Mouse (Mus musculus) cerebellum, adult 11-12 months (tissue): Measurements from ENCODE around the gene Xylt1.

Source experiments
- DNase-seq: peaks from one replicate; pipeline ENCODE4 v3.0.0; 2022

Xylt1 gene

DNA sequence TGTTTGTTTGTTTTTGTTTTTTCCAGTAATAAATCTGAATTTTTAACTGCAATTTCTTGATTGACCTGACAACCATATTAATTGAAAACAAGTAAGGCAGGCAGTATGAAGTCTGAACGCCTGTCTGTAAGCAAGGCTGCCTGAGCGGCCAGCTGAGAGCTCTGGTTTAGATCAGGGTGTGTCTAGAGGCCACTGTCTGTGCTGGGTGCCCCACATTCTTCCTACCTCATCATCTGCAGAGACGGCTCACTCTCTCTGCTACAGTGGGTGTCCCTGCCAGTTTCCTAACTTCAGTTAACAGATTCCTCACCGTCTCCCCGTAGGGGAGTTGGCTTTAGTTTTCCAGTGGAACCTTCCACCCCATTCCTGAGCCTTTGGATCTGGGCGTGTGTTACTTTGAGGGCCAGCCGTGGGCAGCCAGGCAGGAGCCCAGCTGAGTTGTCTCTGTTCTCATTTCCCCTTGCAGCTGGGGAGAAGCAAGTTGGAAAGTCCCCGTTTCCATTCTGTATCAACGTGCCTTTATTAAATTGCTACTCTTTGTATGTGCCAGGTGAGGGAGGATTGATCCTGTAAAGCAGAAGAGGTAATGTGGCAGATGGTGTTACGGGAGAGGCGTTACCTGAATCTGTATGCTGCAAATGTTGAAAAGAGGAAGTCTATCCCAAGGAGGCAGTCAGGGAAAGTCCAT is 187.0 kb downstream of the Xylt1 start:
- no peak for DNase-seq

DNA sequence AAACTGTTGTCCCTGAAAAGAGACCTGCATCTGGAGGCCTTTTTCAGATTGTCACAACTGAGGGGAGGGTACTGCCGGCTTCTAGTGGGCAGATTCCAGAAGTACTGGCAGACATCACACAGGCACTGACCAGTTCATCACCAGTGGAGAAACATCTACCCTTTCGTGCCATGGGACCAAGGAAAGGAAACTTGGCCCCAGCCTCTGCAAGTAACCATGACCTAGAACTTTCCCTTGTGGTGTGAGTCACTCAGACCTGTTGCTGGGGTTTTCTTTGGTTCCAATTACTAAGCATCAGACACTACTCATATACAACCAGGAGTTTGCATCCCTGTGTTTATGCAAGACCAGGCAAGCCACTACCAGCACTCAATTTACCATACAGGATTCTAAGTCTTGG is 190.4 kb downstream of the Xylt1 start:
- no peak for DNase-seq

DNA sequence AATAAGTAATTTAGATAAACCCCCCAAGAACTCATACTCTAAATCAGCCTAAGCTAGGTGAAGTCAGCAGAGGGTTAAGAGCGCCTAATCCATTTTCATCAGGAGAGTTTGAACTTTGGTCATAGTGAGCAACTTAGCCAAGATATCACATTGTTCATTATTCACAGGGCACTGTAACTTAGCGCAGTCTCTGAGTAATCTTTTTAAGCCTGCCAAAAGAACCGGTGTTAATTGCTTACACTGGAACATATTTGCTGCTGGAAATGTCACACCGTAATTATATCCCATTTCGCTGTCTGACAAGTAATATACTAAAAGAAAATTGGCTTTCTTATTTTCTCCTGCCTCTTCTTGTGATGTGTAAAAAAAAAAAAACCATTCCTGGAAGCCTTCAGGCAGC is 190.9 kb downstream of the Xylt1 start:
- DNase-seq = no peak

DNA sequence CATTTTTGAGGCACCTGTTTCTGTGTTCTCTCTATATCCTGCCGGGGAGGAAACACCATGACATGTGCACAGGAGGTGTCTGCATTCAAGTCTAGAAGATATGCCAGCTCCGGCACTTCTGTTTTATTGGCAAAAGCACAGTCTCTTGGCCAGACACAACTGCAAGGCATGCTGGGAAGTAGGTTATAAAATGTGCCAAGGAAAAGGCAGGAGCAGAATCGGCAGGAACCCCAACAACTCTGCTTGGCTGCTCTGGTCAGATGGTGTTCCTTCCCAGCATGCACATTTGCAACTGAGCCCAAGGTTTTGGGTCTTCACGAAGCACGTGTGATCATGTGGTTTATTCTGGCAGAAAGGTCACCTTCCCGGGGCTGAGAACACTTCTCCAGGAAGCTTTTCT is 192.4 kb downstream of the Xylt1 start:
- DNase-seq = no peak

DNA sequence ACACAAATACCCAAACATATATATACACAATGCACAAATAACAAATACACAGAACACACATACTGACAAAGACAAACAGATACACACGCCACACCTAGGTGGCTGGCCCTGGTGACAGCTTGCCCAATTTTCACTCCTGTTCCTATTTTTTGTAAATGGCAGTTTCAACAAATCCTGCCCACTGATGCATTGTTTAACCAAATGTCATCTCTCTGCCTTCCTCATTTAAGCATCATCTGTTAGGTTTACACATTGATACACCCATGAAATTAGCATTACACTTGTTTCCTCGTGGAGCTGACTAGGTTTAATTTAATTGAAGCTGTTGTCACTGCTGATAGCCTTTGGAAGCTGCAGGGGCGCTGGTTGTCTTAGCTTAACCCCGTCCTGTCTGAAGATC is 194.6 kb downstream of the Xylt1 start:
- DNase-seq = no peak

DNA sequence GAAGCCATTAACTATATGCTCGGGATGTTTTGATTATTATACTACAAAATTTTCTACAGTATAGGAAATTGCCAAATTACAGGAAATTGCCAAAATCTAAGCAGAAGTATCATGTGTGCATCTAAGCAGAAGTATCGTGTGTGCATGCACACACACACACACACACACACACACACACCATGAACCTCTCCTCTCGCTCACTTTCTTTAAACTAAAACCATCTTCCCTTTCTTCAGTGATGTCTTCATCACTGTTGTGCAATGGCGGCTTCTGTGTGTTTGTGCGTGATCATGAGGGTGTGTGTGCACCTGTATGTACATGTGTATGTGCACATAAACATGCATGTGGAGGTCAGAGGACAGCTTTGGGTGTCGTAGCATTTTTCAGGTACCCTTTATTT is 196.3 kb downstream of the Xylt1 start:
- no peak for DNase-seq

DNA sequence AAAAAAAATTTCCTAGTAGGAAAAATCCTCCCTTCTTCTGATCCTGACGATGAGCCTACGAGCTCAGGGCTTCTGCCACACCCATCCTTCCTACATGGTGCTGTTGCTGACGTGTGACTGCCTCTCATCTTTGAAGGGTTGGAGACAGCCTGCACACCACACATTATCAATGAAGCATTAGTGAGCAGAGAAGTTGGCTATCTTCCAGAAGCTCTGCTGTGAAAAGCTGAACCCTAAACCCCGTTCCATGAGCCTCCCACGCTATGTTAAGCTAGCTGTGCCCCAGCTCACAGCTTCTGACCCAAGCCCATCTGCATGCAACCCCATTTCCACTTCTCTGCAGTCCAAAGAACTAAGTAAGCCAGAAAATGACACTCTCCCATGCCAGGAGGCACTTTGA is 204.4 kb downstream of the Xylt1 start:
- peak; percentile 4 for DNase-seq

DNA sequence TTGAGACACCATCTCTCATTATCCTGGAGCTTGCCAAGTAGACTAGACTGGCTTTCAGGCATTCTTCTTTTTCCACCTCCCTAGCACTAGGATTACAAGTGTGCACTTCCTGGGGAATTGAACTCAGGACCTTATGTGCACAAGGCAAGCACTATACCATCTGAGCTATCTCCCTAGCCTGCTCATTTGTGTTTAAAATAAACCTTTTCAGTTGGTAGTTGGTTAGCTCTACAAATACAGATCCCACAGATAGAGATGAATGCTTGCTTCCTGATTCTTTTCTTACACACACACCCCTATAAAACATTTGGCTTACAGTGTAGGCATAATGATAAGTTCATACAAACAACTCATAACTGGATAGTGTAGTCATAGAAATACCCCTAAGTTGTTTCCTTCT is 206.0 kb downstream of the Xylt1 start:
- no peak for DNase-seq

DNA sequence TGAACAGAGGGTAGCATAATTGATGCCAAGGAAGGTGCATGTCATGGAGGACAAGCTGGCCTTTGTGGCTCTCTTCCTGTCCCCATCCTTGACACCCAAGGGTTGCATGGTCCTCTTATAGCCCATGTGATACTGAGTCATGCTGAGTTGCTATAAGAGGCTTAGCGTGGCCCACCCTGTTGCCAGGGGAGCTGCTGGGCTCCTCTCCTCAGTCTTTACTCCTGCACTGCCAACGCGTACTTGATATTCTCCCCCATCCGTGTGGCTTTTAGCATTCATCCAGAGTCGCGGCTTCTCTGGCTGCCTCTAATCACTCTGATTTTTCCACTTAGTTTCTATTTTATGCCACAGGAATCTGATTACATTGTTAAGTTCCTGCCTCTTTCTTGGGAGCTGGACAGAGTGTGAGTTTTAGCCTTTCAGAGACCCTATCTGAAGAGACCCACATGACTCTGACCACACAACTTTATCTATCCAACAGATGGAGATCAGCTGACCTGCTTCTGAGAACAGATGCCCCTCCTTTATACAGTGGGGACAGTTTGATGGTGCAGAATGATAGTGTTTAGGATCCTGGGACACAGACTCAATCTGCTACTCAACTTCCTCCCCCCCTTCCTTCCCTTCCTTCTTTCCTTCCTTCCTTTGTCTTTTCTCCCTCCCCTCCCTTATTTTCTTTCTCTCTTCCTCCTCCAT is 206.6 kb downstream of the Xylt1 start:
- peak; percentile 7 for DNase-seq

DNA sequence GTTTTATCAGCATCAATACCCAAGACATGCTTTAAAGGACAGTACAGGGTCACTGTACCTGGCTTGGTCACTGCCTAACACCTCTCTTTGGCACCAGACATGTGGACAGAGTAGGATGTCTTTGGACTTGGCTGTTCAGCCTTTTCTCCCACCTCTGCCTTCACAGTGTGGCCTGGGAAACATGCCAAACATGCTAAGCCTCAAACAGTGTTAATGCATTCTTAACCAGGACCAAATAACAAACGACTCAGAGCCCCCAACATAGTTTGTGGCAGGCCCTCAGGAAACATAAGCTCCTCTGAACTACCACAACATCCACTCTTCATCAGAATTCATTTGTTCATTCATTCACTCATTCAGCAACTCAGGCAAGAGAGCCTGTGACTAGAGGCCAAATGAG is 207.6 kb downstream of the Xylt1 start:
- DNase-seq = no peak

DNA sequence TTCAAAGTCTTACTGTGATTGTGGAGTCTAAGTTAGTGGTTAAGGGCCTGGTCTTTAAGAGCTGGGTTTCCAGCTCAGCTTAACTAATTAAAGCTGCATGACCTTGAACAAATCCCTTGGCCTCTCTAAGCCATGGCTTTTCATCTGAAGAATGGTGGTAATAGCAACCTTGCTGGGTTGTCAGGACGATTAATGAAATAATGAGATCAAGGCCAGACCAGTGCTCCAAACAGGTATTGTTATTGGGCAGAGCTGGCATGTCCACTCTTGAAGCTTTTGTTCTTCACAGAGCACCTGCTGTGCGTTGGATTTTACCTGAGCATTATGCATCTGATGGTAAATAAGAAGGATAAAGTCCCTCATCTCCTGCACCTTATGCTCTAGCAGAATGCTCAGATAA is 208.6 kb downstream of the Xylt1 start:
- no peak for DNase-seq

DNA sequence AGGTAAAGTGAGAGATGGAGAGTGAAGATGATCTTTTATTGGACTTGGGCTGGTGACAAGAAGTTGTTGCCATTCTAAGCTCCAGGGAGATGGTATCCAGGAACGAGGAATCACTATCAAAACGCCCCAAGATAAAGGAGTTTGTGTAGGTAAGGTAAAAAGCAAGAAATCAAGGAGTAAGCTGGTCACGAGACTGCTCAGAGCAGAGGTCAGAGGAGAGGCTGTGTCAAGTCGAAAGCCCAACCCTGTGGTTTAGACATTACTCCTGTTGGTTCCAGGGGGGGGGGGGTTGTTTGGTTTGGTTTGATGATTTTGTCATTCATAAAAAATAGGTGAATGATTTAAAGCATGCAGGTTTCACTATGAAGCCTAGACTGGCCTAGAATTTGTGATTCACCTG is 209.0 kb downstream of the Xylt1 start:
- no peak for DNase-seq

DNA sequence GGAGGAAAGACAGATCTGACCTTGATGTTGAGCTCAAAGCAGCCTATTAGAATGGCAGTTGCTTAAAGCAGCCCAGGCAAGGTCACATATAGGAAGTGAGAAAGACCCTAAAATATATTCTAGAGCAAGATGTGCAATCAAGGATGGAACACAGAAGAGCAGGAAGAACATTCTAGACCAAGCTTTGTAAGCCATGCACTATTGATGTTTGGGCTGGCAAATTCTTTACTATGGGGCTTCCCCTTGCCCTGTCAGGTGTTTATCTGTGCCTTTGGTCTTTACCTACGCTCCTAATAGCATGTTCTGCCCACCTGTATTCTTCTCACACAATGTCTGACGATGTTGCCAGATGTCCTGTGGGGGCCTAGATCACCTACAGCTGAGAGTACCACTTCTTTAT is 213.4 kb downstream of the Xylt1 start:
- no peak for DNase-seq

DNA sequence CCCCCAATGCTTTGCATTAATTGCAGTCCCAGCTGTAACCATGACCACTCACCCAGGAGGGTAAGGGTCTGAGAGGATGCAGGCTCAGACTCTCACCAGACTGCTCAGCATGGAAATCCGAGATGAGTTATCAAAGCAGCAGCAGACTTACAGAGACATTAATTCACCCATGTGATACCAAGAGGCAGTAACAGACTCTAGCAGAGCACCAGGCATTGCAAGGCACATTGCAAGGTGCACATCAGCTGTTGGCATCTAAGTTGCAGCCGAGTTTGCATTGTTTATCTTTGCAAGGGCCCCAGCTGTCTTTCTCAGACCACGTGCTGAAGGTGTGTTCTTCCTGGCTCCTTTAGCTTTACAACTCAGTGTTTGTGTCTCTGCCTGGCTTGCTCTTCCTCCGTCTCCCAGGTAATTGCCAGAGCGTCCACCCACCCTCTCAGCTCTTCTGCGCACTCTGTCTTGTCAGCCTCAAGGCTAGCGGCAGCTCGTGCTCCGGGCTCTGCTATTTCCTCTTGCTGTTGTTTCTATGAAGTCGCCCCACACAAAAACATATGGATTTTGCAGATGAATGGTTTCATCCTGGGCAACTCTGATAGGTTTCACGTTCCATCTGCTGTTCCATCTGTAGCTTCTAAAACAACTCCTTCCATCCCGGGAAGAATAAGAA is 214.4 kb downstream of the Xylt1 start:
- no peak for DNase-seq

DNA sequence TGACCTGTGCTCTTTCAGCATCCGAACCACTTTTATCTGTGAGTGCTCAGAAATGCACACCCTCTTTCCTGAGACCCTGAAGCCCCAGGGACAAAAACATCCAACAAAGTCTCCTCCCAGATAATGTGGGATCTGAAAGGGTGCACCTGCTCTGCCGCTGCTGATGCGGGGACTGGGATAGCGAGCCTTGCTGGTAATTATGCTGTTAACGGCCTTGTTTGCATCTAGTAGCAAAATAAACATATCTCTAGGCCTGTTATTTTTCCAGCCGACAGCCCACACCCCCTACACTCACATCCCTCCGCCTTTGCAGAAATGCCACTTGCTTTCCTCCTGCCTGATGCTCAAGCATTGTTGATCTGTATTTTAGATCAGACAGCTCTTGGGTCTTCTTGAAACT is 219.7 kb downstream of the Xylt1 start:
- no peak for DNase-seq

DNA sequence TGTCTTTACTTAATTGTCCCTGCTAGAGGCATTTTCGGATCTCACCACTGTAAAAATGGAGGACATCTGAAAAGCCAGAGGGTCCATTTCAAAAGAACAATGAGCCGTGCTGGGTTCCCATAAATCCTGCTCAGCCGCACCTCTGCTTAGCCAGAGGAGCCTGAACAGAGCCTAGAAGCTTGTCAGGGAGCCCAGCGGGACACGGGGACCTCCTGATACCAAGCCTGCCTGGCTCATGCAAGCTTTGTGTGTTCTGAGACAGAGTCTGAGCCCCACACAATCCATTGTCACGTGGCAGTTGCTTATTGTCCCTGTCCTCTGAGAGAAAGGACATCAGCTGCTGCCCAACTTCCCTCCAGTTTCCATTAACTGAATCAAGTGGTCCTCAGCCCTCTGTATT is 229.7 kb downstream of the Xylt1 start:
- DNase-seq = no peak

DNA sequence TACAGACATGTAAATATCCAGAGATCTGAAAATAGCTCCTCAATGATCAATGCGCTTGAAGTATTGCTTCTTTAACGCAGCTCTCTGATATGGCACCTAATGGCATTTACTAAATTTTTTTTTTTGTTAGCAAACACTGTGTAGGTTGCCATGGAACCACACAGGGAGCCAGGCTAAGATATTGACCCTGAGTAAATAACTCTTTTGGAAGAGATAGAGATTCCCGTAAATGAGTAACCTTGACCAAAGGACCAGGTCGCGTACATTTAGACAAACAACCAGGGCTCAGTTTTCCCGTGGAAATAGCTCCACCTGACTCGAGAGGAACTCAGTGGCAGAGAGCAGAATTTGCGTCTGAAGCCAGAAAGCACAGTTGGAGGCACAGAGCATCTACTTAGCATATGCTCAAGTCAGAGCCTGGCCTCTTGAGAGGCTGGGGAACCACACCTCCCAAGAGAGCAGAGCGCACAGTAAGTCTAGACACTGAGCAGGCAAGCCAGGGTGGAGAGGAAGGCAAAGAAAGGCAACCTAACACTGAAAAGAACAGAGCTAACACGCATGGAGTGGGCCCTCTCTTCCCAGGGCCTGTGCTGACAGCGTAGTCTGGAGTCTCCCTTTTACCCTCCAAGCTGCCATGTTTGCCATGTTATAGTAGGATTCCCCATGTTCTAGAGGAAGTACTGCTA is 232.2 kb downstream of the Xylt1 start:
- no peak for DNase-seq

DNA sequence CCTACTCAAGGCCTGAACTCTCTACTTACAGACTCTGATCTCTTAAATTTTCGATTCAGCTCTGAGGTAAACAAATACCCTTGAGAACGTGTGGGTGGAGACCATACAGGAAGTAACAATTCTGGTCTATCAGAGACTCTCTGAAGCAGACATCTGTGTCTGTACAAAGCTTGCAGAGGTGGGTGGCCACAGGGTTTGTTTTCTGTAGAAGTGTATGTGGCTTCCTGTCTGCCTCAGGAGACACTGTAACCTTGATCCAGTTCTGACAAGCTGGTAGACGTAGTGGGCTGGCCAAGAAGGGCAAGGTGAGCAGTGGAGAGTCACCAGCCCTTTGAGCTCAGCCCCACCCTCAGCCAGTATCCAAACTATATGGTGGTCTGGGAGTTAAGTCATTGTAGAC is 233.0 kb downstream of the Xylt1 start:
- DNase-seq = no peak

DNA sequence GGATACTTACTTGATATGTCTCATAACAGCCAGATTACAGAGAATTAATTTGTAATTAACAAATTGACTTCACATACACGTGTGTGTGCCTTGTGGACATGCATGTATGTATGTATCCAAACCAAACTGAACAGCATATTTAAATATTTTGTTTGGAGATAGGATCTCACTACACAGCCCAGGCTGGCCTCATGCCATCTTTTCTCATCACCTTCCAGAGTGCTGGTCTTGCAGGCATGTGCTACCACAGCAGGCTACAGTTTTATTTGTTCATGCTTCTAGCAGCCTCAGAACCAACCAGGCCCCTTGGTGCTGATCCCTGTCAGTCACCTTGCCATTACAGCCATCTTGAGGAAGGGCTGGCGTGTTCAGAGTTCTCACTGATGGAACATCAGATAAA is 233.6 kb downstream of the Xylt1 start:
- DNase-seq = no peak

DNA sequence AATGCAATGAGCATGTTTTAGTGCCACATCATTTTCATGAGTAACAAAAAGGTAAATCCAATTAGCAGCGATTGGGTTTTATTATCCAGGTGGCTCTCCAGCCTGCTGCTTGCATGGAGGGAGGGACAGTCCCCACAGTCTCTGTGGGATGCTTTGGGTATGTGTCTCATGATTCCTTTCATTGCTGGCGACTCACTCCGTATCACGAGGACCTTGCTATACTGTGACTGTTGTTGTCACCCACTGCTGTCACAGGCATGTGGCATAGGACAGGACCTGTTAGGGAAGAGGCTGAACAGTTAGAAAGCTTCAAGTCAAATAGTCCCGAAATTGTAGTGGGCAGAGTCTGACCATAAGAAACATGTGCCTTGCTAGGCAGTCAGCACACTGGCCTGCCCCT is 234.1 kb downstream of the Xylt1 start:
- DNase-seq = no peak

DNA sequence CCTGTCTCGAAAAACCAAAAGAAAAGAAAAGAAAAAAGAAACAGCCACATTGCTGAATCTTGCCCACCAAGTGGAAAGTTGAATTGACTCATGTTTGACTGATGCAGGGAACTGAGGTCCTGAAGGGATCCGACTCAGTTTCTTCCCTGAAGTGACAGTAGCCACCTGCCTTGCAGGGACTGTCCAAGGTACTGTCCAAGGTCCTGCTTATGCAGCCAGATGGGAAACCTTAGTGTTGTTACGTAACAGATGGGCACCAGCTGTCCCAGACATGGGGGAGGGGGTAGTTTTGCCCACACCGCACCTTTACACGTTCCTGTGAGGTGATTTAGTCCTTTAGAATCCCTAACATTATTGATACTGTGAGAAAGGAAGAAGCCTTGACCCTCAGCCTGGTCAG is 235.5 kb downstream of the Xylt1 start:
- no peak for DNase-seq

DNA sequence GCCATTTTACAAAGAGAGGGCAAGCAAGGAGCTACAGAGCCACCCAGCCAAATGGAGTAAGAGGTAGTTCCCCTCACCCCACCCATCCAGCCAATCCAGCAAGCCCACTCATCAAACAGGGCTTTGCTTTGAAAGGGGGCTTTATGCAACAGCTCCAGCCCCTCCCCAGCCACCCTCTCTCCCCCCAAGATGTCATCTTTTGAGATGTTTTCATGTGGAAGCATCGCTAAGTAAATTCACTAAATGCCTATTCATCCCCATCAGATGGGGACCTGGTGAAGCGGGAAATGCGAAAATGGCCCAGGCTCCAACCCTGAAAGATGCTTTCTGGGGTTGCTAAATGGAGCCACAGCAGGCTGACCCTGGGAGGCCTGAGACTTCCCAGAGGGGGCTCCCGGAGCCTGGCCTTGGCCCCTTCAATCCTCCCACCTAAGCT is 238.0 kb downstream of the Xylt1 start:
- DNase-seq = no peak

DNA sequence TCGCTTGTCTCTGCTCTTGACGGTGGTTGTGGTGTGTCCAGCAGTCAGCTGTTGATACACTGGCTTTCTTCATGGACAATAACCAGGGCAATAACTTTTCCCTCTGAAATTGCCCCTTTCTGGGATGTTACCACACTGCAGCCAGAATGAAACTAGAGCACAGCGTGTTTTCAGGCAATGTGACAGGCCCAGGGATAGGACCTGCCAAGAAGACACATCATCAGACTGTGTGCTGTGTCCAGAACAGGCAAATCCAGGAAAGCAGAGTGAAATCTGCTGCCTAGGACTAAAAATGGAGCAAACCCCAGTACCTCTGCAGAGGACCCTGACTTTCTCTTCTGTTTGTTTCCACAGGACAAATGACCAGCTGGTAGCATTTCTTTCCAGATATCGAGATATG is 240.8 kb downstream of the Xylt1 start:
- DNase-seq = no peak

DNA sequence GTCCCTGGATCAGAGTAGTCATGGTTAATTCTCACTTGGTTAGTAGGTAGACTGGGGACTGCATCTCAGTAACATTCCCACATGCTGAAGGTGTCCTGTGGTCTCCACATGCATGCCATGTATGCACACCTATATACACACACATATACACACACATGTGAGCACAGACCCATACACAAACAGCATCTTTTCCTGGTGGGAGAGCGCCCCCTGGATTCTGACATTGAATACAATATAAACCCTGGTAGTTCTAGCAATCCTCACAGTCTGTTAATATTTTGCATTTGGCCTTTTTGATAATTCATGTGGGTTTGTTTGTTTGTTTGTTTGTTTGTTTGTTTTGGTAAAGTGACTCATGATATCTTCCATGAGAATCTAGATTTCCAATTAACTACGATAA is 242.0 kb downstream of the Xylt1 start:
- DNase-seq = no peak
